Mouse (Mus musculus) forebrain, embryonic 12.5 days (tissue): ENCODE results near the gene Mast4. TPM values are rescaled to one million over a fixed set of nuclear protein-coding genes. Genes with fewer than 3 reads are reported as not detected.

Experiments
- ATAC-seq: fragments of 200-750 bp; cut with Nextera tagmentation; 2 replicates; pipeline ENCODE4 v1.8.0; 2017; ENCODE audit warnings: moderate TSS enrichment; ENCODE audit not compliant: low FRiP score
- H3K27ac ChIP-seq: fragments of 300-500 bp; sonication (generic); 2 replicates; pipeline ENCODE4 v1.5.1; 2016; ENCODE audit warnings: mild to moderate bottlenecking
- H3K27me3 ChIP-seq: fragments of 300-500 bp; sonication (generic); 2 replicates; pipeline ENCODE4 v1.6.1; 2016; ENCODE audit warnings: mild to moderate bottlenecking
- H3K36me3 ChIP-seq: fragments of 300-500 bp; sonication (generic); replicated peaks from 2 replicates; pipeline ENCODE4 v1.6.1; 2016; ENCODE audit warnings: mild to moderate bottlenecking
- H3K4me1 ChIP-seq: fragments of 300-500 bp; sonication (generic); 2 replicates; pipeline ENCODE4 v1.6.1; 2016
- H3K4me2 ChIP-seq: fragments of 300-500 bp; sonication (generic); 2 replicates; pipeline ENCODE4 v1.6.1; 2016; ENCODE audit warnings: mild to moderate bottlenecking, moderate library complexity
- H3K4me3 ChIP-seq: fragments of 300-500 bp; sonication (generic); replicated peaks from 2 replicates; pipeline ENCODE4 v1.5.1; 2016; ENCODE audit warnings: mild to moderate bottlenecking
- H3K9ac ChIP-seq: fragments of 300-500 bp; sonication (generic); 2 replicates; pipeline ENCODE4 v1.6.1; 2016; ENCODE audit warnings: mild to moderate bottlenecking
- H3K9me3 ChIP-seq: fragments of 300-500 bp; sonication (generic); 2 replicates; pipeline ENCODE4 v1.6.1; 2016
- WGBS: fragments of 180-500 bp; shearing (Covaris S2); methylation state at CpG from one replicate; pipeline ENCODE4 v1.1.7; 2016; 5-methylcytosine and 5-hydroxymethylcytosine counted together
- polyA plus RNA-seq: library from polyadenylated mRNA; unstranded; fragments of >200 nt; fragmentation: Nextera tagmentation; extraction: Ambion mirVana; gene quantifications from 2 replicates; pipeline ENCODE4 v1.2.1, GENCODE M21; 2016

Gene Mast4
- polyA plus RNA-seq, 1 experiment from 2014 or later: 21.5 TPM

GRCm38 (mm10) chr13:102895894-102896293, 438.4 kb downstream of the Mast4 start:
- 45% methylated on average over 6 of the region's 6 CpGs for WGBS
- no peak overlapping the region for H3K27ac ChIP-seq
- no peak overlapping the region for H3K4me3 ChIP-seq
- no peaks in the 10 kb centered on the region for H3K9me3 ChIP-seq
- no peaks in the 10 kb centered on the region for H3K36me3 ChIP-seq
- ATAC-seq: no peak
- no peak overlapping the region for H3K9ac ChIP-seq
- H3K4me1 ChIP-seq: peaks cover 48% of the 10 kb centered on the region
- no peaks in the 10 kb centered on the region for H3K27me3 ChIP-seq
- H3K4me2 ChIP-seq: no peak overlapping the region

DNA sequence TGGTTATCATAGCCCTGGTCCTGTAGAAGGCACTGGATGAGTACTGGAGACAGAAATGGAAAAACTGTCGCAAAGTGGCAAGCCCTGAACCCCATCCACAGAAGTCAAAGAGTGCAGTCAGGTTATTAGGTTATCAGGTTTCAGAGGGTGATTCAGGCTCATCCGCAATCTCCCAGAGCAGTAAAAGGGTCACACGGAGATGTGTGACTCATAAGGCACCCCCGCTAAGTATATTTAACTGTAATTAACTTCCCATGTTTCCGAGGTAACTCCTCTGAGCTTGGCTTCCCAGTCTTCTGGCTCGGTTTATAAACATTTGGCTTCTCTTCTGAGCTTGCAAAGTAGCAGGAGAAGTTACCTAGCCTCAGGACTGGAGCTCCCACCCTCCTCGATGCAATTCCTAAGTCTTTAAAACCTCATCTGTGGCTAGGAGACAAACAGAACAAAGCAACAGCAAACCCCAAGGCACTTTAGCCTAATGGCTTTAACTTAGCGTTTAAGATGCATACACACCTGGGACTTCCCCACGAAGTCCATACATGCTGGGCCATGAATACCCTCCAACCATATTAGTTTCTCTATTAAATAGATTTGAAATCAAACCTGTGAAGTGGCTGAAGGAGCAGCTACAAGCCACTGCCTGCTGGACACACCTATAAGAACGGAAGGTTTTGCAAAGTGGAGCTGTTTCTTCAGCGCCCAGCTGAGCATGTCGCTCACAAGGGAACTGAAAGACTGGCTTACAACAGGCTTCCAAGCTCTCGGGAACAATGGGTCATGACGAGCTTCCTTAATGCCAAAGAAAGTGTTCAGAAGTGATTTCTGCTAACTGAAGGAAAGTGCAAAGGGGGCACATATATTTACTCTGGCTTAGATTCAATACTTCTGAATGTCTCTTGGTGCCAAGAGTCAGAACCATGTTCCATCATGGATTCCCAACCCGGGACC, 439.7 kb downstream of the Mast4 start:
- H3K27me3 ChIP-seq: no peaks in the 10 kb centered on the region
- H3K9me3 ChIP-seq: no peaks in the 10 kb centered on the region
- H3K4me2 ChIP-seq: no peak overlapping the region
- H3K27ac ChIP-seq: no peak overlapping the region
- WGBS: 47% methylated on average over 15 of the region's 15 CpGs
- no peak overlapping the region for H3K4me3 ChIP-seq
- H3K36me3 ChIP-seq: no peaks in the 10 kb centered on the region
- H3K4me1 ChIP-seq: peaks cover 42% of the 10 kb centered on the region
- no peak for ATAC-seq
- no peak overlapping the region for H3K9ac ChIP-seq

DNA sequence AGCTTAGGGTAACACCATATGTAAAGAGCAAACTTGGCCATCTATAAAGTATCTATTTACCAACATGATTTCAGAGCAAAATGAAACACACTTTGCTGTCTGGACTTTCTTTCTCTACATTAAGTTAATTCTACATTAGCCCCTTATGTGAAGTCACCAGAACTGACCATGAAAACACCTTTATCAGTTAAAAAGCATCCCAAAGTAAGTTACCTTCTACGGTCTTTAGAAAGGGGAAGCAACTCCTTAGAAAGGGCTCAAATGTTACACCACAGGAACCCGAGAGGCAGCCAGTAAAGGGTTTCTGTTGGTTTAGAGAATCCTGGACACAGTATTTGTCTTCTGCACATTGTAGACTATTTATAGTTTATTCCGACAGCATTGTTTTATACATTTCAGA, 441.5 kb downstream of the Mast4 start:
- Histone ChIP-seq H3K9me3 (no peaks in the 10 kb centered on the region), H3K27ac (no peak overlapping the region), H3K36me3 (no peaks in the 10 kb centered on the region), H3K27me3 (no peaks in the 10 kb centered on the region), H3K4me3 (no peak overlapping the region), H3K9ac (no peak overlapping the region), H3K4me2 (no peak overlapping the region), H3K4me1 (peaks cover 36% of the 10 kb centered on the region)
- WGBS: 89% methylated on average over 3 of the region's 3 CpGs
- no peak for ATAC-seq

- Histone ChIP-seq H3K27ac (no peak overlapping the region), H3K4me3 (no peak overlapping the region), H3K9me3 (no peaks in the 10 kb centered on the region), H3K27me3 (no peaks in the 10 kb centered on the region), H3K9ac (no peak overlapping the region), H3K36me3 (no peaks in the 10 kb centered on the region), H3K4me1 (peaks cover 31% of the 10 kb centered on the region), H3K4me2 (no peak overlapping the region)
- 89% methylated on average over 10 of the region's 10 CpGs for WGBS
- no peak for ATAC-seq
These were observed 444.3 kb downstream of the Mast4 start for GRCm38 (mm10) chr13:102889989-102890388.

DNA sequence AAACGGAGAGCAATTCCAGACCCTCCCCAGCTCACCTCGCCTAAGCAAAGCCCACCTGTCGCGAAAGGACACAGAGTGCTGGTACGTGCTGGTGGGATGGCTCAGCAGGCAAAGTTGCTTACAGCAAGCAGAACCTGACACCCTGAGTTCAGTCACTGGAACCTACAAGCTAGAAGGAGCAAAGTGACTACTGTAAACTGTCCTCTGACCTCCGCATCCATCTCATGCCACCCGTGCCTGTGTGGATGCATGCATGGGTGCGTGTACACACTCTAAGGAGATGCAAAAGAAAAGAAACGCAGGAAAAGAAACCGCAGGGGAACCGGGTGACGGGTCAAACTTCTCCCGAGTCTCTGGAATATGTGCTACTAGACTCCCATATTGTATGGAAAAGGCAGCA, 444.8 kb downstream of the Mast4 start:
- no peaks in the 10 kb centered on the region for H3K36me3 ChIP-seq
- no peak overlapping the region for H3K4me3 ChIP-seq
- no peak overlapping the region for H3K4me2 ChIP-seq
- no peak overlapping the region for H3K27ac ChIP-seq
- H3K4me1 ChIP-seq: peaks cover 26% of the 10 kb centered on the region
- no peak for ATAC-seq
- H3K9ac ChIP-seq: no peak overlapping the region
- H3K9me3 ChIP-seq: no peaks in the 10 kb centered on the region
- H3K27me3 ChIP-seq: no peaks in the 10 kb centered on the region
- WGBS: 90% methylated on average over 13 of the region's 13 CpGs

- Histone ChIP-seq H3K36me3 (no peaks in the 10 kb centered on the region), H3K4me2 (no peak overlapping the region), H3K4me1 (peaks cover 21% of the 10 kb centered on the region), H3K9ac (no peak overlapping the region), H3K27me3 (no peaks in the 10 kb centered on the region), H3K9me3 (no peaks in the 10 kb centered on the region), H3K4me3 (no peak overlapping the region), H3K27ac (no peak overlapping the region)
- no peak for ATAC-seq
- whole genome bisulfite sequencing: 90% methylated on average over 15 of the region's 15 CpGs
These were observed 445.3 kb downstream of the Mast4 start for GRCm38 (mm10) chr13:102888895-102889490.

DNA sequence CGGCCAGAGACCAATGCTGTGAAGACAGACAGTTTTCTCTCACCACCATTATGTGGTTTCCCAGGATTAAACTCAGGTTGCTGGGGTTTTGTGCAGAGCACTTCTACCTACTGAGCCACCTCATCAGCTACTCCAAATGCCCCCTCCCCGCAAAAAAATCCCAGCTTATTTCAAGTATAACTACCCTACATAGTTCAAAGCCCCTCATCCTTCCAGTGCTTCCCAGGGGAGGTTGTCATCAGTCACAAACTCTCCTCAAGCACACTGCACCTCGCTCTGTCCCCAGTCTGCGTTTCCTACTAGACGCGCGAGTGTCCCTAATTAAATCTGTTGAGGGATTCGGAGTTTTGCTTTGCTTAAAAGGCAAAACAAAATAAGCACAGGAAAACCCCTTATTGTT, 446.1 kb downstream of the Mast4 start:
- no peak overlapping the region for H3K27ac ChIP-seq
- H3K9ac ChIP-seq: no peak overlapping the region
- no peak for ATAC-seq
- H3K4me1 ChIP-seq: peaks cover 13% of the 10 kb centered on the region
- no peaks in the 10 kb centered on the region for H3K27me3 ChIP-seq
- no peak overlapping the region for H3K4me3 ChIP-seq
- H3K4me2 ChIP-seq: no peak overlapping the region
- no peaks in the 10 kb centered on the region for H3K36me3 ChIP-seq
- no peaks in the 10 kb centered on the region for H3K9me3 ChIP-seq
- WGBS: 65% methylated on average over 8 of the region's 8 CpGs

GRCm38 (mm10) chr13:102887534-102887933, 446.8 kb downstream of the Mast4 start:
- WGBS: 95% methylated on average over 13 of the region's 13 CpGs
- no peak for ATAC-seq

GRCm38 (mm10) chr13:102886788-102887187, 447.5 kb downstream of the Mast4 start:
- no peaks in the 10 kb centered on the region for H3K9me3 ChIP-seq
- H3K27me3 ChIP-seq: no peaks in the 10 kb centered on the region
- no peak overlapping the region for H3K4me3 ChIP-seq
- ATAC-seq: no peak
- no peaks in the 10 kb centered on the region for H3K36me3 ChIP-seq
- 91% methylated on average over 8 of the region's 8 CpGs for WGBS
- no peak overlapping the region for H3K27ac ChIP-seq
- H3K4me2 ChIP-seq: no peak overlapping the region
- H3K9ac ChIP-seq: no peak overlapping the region
- H3K4me1 ChIP-seq: peaks cover 12% of the 10 kb centered on the region

More at GRCm38 (mm10) chr13:102887534-102887933, 446.8 kb downstream of the Mast4 start:
- Histone ChIP-seq H3K27ac (no peak overlapping the region), H3K4me1 (peaks cover 12% of the 10 kb centered on the region), H3K36me3 (no peaks in the 10 kb centered on the region), H3K4me3 (no peak overlapping the region), H3K9ac (no peak overlapping the region), H3K9me3 (no peaks in the 10 kb centered on the region), H3K4me2 (no peak overlapping the region), H3K27me3 (no peaks in the 10 kb centered on the region)

DNA sequence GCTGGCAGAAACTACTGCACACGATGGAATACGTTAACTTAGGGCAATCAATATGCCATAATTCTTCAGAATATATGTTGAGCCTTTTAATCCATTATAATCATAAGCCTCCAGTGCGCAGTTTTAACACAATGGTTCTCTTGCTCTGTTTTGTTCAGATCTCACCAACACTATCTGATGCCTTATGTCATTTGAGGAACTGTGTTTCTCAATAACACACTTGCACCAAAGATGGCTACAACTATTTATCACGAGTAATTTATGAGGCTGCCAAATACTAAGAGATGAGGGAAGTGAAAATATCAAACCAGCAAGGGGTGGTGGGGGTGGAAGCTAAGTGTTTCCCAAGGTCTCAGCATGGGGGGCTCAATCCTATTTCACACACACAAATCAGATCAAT, 448.1 kb downstream of the Mast4 start:
- WGBS: 89% methylated on average over 4 of the region's 4 CpGs
- ATAC-seq: no peak

DNA sequence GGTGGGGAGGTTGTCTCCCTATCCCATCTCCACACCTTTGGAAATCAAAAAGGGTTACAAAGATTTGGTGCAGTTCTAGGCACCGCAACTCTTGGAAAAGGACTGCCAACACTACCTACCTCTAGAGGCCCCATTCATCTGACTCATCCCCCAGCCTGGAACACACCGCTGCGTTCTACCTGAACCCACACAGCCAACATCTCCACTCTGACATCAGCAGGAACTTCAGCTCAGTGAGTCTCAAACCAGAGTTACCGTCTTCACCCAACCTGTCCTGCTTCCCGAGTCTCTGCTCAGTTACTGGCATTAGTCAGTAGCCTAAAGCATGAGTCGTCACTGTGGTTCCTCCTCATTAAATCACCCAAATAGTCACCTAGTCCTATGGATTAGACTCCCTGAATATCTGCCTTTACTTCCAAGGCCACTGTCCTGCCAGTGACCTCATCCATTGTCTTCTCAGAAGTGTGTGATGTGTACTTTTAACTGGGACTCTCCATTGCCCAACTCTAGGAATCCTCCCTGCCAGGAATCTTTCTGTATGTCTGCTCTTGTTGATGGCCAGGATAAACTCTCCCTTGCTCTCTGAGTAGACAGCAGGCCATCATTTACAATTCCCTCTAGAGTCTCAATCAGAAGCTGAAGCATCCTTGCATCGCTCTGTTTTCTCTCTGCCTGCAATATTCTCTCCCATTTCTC, 453.8 kb downstream of the Mast4 start:
- WGBS: 95% methylated on average over 7 of the region's 7 CpGs
- Histone ChIP-seq H3K27ac (no peak overlapping the region), H3K9ac (no peak overlapping the region), H3K27me3 (no peaks in the 10 kb centered on the region), H3K4me3 (no peak overlapping the region), H3K36me3 (no peaks in the 10 kb centered on the region), H3K9me3 (no peaks in the 10 kb centered on the region), H3K4me1 (peaks cover 15% of the 10 kb centered on the region), H3K4me2 (no peak overlapping the region)
- no peak for ATAC-seq

More for the DNA sequence above, 448.1 kb downstream of the Mast4 start:
- Histone ChIP-seq H3K4me2 (no peak overlapping the region), H3K9ac (no peak overlapping the region), H3K36me3 (no peaks in the 10 kb centered on the region), H3K9me3 (no peaks in the 10 kb centered on the region), H3K27ac (no peak overlapping the region), H3K4me1 (peaks cover 12% of the 10 kb centered on the region), H3K4me3 (no peak overlapping the region), H3K27me3 (no peaks in the 10 kb centered on the region)

DNA sequence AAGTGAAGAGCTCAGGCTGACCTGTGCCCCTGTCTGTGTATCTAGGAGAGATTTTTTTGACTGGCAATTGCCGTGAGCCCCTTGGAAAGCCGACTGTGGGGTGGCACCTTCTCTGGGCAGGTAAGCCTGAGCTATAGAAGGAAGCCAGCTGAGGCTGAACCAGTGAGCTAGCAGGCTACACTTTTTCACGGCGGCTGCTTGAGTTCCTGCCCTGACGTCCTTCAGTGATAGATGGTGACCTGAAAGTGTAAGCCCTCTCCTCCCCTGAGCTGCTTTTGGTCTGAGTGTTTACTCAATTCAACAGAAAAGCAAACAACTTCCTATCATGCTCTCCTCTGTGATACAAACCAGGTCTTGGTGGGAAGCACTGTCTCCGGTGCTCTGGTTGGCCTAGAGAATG, 455.7 kb downstream of the Mast4 start:
- Histone ChIP-seq H3K4me3 (no peak overlapping the region), H3K9ac (no peak overlapping the region), H3K27ac (no peak overlapping the region), H3K4me1 (peaks cover 32% of the 10 kb centered on the region), H3K36me3 (no peaks in the 10 kb centered on the region), H3K4me2 (no peak overlapping the region), H3K27me3 (no peaks in the 10 kb centered on the region), H3K9me3 (no peaks in the 10 kb centered on the region)
- ATAC-seq: no peak
- WGBS: 81% methylated on average over 6 of the region's 6 CpGs
